Mouse (Mus musculus): ENCODE measurements around the gene Plin1. TPM values are rescaled to one million over a fixed set of nuclear protein-coding genes. Genes with fewer than 3 reads are reported as not detected.

The Plin1 gene
- polyA plus RNA-seq, 1 experiment from 2014 or later: 0.17 TPM

GRCm38 (mm10) chr7:79679186-79679585 is 53.5 kb downstream of the Plin1 start:
- Histone ChIP-seq H3K4me3 (no peak overlapping the region), H3K36me3 (peaks cover 14% of the 10 kb centered on the region)
- no peak for ATAC-seq (ENCODE audit: low FRiP score)

GRCm38 (mm10) chr7:79670900-79671604 is 61.7 kb downstream of the Plin1 start:
- H3K4me1 ChIP-seq (replicated peaks): no peaks in the 10 kb centered on the region
- H3K27me3 ChIP-seq: no peaks in the 10 kb centered on the region
- no peak overlapping the region for H3K27ac ChIP-seq
- H3K4me3 ChIP-seq: no peak overlapping the region
- H3K4me2 ChIP-seq: no peak overlapping the region
- no peaks in the 10 kb centered on the region for H3K9me3 ChIP-seq
- ATAC-seq (ENCODE audit: low FRiP score): no peak
- no peak overlapping the region for H3K9ac ChIP-seq
- WGBS: over 99% methylated on average over 4 of the region's 4 CpGs
- H3K36me3 ChIP-seq: peaks cover 8% of the 10 kb centered on the region; the same call in 1 of the 2 replicates

More at GRCm38 (mm10) chr7:79679186-79679585, 53.5 kb downstream of the Plin1 start:
- Histone ChIP-seq H3K27me3 (no peaks in the 10 kb centered on the region), H3K9me3 (no peaks in the 10 kb centered on the region), H3K4me2 (no peak overlapping the region), H3K4me1 (replicated peaks) (no peaks in the 10 kb centered on the region), H3K27ac (no peak overlapping the region), H3K9ac (no peak overlapping the region)

Other genes with a start within 250 kb of the Plin1 start
- 4.8 and 5.2 TPM in 2 replicates for gene Rhcg, start 115.2 kb downstream of the Plin1 start, polyA plus RNA-seq (2015; fragmentation: Nextera tagmentation; extraction: Ambion mirVana)
- gene Ticrr, start 72.7 kb downstream of the Plin1 start, polyA plus RNA-seq (2015; fragmentation: Nextera tagmentation; extraction: Ambion mirVana): 2.2 and 2.6 TPM in 2 replicates
- 1.7 and 2.2 TPM in 2 replicates for gene Kif7, start 17.2 kb downstream of the Plin1 start, polyA plus RNA-seq (2015; fragmentation: Nextera tagmentation; extraction: Ambion mirVana)
- gene Pex11a, start 10.2 kb upstream of the Plin1 start, polyA plus RNA-seq (2015; fragmentation: Nextera tagmentation; extraction: Ambion mirVana): 10.9 and 14.6 TPM in 2 replicates
- 0.47 and 0.65 TPM in 2 replicates for gene Wdr93, start 10.3 kb upstream of the Plin1 start, polyA plus RNA-seq (2015; fragmentation: Nextera tagmentation; extraction: Ambion mirVana)
- not detected in 2 replicates for gene Mesp1, start 60.9 kb upstream of the Plin1 start, polyA plus RNA-seq (2015; fragmentation: Nextera tagmentation; extraction: Ambion mirVana)
- gene Mesp2, start 77.8 kb upstream of the Plin1 start, polyA plus RNA-seq (2015; fragmentation: Nextera tagmentation; extraction: Ambion mirVana): 0.74 and 0.93 TPM in 2 replicates
- 4.3 and 4.4 TPM in 2 replicates for gene Anpep, start 128.2 kb upstream of the Plin1 start, polyA plus RNA-seq (2015; fragmentation: Nextera tagmentation; extraction: Ambion mirVana)
- gene Ap3s2, start 187.7 kb upstream of the Plin1 start, polyA plus RNA-seq (2015; fragmentation: Nextera tagmentation; extraction: Ambion mirVana): 51.0 and 51.2 TPM in 2 replicates
- 19.0 and 20.3 TPM in 2 replicates for gene Arpin, start 202.5 kb upstream of the Plin1 start, polyA plus RNA-seq (2015; fragmentation: Nextera tagmentation; extraction: Ambion mirVana)